Mouse (Mus musculus) testis, postnatal 10 days (tissue): ENCODE data around the gene Ugt1a6b.
"Not testable (repeated sequence)": the region's sequence is repeated elsewhere in the genome, so short reads cannot be mapped to it uniquely, and the experiment has no call there.

Experiments
- DNase-seq: peaks from one replicate; pipeline ENCODE4 v3.0.0; 2021; ENCODE audit warnings: low spot score

The Ugt1a6b gene

DNA sequence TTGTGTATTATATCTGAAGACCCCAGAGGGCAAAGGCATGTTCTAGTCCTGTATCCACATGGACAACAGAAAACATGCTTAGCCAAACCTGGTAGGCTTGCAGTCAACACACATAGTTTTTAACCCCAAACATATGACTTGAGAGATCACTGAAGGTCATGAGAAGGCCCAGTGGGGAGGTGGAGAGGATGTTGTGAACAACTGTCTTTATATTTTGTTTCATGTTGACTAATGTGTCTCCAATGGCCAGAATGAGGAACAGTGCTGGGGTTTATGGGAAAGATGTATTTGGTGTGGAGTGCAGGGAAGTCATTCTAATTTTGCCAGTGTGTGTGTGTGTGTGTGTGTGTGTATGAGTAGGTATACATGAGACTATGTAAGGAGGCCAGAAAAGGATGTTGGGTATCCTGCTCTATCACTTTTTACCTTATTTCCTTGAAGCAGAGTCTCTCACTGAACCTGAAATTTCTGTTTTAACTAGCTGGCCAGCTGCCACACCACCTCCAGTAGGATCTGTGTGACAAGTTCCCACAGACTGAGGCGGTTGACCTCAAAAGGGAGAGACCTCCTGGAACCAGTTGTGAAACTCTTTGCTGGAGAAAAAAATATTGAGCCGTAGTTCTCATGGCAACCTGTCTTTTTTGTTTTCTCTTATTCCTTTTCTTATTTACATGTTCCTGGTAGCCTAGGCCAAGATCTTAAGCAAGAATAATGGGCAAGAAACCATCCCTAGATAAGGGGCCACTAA, 121.2 kb downstream of the Ugt1a6b start:
- peak; percentile 60 for DNase-seq

DNA sequence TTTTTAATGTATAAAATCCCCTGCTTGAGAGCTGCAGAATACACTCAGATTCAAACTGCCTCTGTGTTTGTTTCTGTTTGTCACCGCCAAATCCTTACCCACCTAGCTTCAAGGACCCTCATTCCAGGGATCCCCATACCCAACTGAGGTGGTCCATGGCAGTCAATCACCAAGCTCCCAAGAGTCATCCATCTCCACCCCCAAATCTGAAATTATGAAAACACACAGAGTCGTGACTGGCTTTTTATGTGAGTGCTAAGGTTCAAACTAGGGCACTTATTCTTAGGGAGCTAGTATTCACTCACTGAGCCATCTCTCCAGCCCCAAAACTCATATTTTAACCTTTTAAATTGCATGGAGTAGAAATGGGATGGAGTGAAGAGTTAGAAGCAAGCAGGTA, 122.2 kb downstream of the Ugt1a6b start:
- not testable (repeated sequence) for DNase-seq

DNA sequence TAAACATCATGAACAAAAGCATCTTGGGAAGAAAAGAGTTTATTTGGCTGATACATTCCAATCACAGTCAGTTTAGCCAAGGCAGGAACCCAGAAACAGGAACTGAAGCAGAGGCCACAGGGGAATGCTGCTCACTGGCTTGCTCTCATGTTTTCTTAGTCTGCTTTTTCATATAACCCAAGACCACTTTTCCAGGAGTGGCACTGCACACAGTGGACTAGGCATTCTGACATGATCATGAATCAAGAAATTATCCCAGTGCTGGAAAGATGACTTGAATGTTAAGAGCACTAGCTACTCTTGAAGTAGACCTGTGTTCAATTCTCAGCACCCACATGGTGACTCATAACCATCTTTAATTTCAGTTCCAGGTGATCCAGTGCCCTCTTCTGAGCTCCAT, 122.7 kb downstream of the Ugt1a6b start:
- DNase-seq = no peak

DNA sequence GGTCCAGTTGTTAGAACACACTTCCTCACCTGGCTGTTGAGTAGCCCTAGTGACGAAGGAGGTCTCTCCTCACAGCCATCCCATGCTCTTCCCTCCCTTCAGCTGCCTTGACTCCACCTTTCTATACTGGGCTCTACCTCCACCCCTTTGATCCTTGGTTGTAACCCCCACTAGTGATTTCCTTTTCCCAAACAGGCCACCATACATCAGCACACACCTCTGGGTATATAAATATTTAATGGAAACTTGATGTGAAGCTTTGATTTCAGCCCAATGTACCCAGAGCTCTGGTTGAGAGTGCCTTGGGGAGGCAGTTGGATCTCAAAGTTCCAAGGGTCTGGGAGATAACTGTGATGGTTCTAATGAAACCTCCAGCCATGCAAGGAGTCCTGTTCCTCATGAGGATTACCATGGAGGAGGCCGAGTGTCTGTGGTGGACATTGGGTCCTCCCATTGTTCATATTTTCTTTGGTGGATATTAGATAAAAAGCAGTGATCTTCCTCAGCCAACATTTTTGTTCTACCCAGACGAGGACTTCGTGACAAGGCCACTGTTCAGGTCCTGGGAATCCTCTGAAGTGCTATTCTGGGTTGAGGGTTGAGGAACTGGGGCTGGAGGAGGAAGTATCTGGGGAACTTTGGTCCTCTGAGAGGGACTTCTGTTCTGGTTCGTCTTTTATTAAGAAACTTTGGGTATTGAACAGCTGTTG, 123.8 kb downstream of the Ugt1a6b start, which contains the start of gene Mroh2a:
Gene Mroh2a, plus strand, starts transcription at position 317 of the 710 bp plus-strand sequence.
- DNase-seq = peak; percentile 40

DNA sequence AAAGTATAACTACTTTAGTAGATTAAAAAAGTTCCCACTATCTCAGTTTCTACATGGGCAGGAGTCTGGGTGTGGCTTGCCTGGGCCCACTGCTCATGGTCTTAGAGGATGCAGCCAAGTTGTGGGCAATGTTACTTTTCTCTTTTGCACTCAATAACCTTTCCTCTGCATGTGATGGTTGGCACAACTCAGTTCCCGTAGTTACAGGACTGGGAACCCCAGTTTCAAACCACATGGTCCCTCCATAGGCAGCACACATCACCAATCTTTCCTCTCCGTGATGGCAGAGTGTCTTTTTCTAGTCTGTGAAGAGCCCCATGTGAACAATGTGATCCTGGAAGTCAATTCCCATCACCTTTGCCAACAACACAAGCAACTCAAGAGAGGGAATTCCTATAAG, 124.4 kb downstream of the Ugt1a6b start:
- DNase-seq = peak; percentile 40

DNA sequence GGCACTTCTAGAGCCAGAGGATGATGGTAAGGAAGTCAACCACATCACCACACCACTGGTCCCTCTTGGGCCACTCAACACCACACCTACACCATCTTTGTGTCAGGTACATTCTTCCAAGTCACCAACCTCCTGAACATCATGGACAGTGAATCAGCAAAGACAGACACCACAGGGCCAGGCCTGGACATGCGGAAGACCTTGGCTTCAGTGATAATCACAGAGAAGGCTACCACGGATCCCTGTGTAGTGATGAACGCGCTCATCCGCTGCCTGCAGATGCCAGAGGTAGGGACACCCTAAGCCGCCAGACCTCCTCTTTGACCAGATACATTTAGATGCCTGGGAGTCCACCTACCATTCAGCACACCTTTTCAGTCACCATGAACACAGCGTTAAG, 125.1 kb downstream of the Ugt1a6b start:
- DNase-seq = peak; percentile 58

DNA sequence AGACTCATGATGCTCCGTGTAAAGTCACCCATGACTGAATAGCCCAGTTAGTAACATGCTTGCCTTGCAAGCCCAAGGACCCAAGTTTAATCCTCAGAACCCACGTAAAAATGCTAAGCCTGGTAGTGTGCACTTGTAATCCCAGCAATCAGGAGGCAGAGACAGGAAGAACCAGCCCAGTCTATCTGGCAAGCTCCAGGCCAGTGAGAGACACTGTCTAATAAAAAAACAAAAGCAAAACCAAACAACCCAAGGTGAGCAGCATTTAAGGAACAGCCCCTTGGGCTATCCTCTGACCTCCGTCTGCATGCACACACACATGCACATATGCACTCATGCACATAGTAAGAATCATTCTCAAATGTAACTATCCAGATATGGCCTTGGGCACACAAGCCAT, 126.5 kb downstream of the Ugt1a6b start:
- no peak for DNase-seq

DNA sequence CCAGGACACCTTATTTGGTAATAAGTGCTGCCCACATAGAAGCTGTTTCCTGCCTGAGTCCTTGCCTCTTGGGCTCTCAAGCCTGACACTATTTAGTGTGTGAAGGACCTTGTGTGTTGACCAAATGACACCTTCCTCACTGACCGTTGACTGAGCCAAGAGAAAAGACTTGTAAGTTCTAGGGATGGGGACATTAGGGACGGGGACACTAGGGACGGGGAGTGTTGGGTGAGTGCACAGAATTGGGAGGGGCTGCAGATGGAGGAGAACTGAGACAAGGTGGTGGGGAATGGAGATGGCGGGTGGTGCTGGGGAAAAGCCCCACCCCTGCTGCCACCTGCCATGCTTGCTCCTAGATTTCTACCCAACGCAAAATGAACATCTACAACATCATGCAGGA, 126.9 kb downstream of the Ugt1a6b start:
- DNase-seq = peak; percentile 58

DNA sequence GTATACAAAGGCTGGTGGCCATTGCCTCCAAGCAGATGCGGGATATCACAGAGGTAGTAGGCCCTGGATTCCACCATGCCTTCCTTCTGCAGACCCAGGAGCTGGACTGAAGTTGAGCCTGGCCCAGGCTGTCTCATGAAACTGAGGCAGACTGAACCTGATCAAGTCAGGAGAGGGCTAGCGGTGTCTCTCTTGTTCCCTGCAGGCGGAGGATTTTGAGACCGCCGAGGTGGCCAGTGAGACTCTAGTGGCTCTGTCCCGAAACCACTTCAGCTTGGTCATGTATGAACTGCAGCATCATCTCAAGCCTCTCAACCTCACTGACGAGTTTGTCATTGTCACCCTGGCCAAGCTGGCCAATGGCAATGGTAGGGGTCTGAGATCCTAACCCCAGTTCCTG, 127.4 kb downstream of the Ugt1a6b start:
- peak; percentile 63 for DNase-seq

DNA sequence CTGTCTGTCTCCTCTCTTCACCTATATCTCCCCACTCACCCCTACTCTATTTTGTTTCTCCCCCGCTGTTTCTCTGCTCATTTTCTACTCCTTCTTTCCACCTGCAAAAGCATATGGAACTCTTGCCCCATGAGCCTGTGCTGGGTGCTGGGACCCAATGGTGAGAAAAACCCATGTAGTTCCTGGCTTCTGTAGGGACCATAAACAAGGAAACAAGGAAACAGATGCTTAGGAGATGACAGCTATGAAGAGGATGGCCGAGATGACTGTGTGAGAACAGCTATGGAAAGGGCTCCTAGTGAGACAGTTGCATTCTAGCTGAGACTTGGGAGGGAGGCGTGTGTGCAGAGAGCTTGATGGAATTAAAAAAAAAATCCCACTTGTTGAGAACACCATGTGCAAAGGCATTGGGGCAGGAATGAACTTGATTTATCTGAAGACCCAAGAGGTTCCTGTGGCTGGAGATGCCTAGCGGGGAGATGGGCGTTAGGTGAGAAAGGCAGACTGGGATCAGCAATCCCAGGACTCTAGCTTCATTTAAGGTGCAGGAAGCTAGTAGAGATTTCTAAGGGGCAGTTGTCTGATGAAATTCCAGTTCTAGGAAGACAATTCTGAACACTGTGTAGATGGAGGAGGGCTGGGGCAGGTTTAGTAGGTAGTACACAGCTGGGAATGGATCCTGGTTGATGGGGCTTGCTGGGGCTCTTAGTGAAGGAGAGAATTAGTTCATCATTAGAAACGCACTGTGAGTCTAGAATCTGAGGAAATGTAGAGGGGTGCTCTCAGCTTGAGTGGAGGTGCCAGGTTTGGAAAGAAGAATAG, 128.1 kb downstream of the Ugt1a6b start:
- DNase-seq = peak; percentile 42

DNA sequence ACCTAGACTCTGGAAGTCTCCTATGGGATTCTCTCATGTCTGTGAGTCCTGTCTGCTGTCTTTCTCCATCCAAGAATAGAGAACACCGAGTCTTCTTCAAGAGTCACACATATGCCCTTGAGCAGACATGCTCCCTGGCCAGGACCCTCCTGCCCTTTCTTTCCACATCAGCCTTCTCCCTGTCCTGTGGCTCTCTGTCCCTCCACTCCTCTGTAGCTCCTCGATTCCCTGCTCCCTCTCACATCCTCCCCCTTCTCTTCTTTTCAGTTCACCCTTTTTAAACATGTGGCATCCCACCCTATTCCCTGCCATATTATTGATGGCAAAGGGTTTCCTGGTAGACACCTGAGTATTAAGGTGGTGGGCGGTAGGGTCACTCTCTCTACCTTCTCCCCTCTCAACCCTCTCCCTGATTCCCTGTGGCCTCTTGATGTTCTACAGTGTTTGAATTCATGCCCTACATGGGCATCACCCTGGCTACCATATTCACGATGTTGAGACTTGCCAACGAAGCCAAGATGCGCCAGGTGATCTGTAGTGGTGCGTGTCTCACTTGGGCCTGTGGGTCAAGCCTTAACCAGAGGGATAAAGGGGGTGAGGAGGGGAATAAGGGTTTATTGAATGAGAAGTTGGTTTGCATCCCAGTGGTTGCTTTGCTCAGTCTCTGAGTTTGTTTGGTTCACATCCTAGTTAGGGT, 128.9 kb downstream of the Ugt1a6b start:
- DNase-seq = peak; percentile 50

DNA sequence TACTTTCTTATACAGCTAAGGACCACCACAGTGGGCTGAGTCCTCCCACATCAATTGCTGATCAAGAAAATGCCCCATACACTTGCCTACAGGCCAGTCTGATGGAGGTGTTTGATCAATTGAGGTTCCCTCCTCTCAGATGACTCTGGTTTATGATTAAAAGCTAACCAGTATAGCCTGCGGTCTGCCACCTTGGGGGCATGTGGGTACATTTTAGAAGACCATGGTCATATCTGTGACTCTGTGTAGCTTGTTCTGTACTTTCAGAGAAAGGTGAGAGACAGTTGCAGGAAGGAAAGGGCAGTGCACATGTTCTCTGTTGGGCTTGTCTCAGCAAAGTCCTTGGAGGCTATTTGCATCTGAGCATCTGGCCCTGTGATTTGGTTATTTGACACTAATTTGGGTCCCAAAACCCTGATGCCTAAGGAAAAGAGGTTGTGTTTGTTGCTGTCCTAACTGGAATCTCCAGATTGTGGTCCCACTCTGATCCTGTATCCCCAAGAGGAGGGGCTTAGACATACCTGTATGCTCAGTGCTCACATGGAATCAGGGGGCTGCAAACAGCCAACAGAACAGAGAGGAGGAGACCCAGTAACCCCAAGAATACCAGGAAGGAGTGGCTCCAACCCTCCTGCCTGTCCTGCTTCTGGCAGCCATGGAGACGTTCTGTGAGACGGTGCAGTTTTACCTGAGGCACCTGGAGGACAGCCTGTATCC, 129.8 kb downstream of the Ugt1a6b start:
- DNase-seq = peak; percentile 50

DNA sequence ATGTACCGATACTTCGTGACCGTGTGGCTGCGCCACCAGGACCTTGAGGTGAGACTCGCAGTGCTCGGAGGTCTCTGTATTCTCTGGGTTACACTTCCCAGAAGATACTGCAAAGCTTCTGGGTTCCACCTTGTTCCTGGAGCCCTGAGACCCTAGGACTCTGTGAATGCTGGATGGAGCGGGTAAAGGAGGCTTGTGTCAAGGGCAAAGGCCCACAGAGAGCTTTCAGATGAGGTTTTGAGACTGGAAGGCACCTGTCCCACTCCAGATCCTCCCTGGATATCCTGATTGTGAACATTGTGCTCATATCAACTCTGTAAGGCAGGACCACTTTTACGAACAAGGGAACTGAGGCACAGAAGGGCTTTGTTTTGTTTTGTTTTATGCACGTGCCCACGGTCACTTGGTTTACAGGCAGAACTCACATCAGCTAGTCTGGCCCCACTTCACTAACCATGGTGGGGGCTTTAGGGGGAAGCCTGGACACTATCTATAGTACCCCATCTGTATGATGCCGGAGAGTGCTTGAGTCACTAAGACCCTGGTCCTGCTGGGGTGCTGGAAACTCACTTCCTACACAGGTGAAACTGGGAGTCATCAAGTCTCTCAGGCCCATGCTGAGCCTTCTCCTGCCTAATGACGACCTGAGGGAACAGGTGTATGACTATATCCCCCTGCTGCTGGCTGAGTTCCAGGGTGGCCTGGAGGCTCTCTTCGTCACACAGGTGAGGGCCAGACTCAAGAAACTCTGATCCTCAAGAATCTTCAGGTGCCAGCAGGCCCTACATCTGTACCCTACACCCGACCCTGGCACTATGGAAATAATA, 130.6 kb downstream of the Ugt1a6b start:
- DNase-seq = peak; percentile 82

DNA sequence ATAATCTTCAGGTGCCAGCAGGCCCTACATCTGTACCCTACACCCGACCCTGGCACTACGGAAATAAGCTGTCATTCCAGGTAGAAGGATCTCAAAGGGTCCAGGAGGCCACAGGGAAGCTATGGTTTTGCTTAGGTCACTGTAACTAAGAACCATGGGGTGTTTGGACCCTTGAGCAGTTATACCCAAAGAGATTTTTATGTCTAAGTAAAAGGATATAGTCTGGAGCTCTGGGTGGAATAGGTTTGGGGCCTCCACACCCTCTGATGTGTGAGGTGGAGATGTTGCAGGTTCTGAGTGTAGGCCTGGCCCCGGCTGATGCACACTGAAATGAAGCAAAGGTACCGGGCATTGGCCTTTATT, 131.2 kb downstream of the Ugt1a6b start:
- peak; percentile 45 for DNase-seq

DNA sequence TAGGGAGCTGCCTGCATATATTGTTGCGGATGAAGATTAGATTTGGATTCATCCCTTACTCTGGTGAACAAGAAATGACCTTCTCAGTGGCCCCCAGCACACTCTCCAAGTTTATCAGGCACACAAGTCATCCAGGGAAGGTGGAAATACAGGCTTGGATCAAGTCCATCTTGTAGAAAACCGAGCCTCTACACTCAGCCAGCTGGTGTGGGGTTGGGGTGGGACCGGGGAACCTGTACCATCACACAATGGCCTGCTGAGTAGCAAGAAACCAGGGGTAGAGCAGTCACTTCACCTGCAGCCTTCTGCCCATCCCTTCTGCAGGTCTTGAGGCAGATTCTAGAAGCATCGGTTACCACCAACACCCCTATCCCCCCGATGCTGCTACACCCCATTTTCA, 131.6 kb downstream of the Ugt1a6b start:
- DNase-seq = peak; percentile 55

DNA sequence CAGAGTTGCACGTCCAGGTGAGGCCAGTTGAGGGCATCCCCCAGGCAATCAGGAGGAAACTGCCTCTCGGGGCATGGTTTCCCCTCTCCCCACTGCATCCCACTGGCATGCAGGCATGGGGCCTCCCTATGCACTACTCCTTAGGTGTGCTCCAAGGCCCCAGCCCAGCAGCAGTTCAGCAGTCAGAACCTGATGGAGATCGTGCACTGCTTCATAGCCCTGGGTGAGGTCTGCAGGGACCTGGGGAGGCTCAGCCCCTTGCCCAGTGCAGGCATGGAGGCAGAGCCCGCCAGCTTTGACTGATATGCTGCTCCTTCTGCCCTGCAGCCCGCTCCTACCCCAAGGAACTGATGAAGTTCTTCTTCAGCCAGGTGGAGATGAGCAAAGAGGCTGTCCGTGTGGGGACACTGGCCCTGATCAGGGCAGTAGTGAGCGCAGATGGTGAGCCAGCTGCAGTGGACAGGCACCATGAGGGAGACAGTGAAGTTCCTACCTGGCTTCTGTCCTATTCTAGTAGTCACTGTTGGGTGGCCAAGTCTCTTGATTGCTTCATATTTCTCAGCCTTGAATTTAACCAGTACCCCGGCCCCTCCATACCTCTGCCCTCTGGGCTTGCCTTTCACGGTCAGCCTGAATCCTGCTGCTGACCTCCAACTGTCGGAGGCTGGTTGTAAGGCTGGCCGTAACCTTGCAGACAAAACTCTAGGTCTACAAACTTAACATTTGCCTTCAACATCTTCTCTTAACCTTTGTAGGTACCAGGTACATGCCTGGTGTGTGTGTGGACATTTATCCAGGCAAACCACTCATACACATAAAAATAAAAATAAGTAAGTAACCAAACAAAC, 132.2 kb downstream of the Ugt1a6b start:
- DNase-seq = peak; percentile 66

DNA sequence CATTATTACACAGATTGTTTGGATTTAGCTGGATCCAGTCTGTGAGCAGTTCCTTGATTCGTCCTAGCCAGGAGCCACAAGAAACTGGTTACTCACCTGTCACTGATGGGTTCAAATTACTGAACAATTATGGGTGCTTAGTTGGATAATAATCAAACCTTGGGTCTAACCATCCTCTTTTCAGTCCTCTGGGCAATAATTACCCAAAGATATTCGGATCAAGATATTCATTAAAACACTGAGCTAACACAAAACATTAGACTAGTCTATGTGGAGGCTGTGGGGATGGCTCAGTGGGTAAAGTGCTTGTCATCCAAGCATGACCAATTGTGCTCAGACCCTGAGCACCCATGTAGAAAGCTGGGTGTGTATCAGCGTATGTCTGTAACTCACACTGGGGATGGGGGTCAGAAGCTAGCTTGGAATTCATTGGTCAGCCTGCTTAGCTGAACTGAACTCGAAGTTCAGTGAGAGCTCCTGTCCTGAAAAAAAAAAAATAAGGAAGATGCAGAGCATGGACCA, 132.9 kb downstream of the Ugt1a6b start:
- DNase-seq = no peak

DNA sequence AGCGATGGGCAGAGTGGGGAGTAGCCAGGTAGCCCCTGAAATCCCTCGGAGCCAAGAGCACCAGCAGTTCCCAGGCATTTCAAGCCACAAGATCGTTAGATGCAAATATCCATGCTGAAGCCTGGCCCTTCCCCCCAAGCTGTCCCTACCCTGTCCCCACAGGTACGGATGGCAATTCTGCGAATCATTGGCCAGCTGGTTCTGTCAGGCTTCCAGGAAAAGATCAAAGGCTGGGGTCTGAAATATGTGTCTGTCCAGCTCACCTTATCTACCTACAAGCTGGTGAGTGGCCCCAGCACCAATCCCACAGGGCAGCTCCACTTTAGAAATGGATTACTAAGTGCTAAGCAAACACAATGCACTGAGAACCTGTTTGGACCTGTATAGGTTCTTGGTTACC, 134.3 kb downstream of the Ugt1a6b start:
- DNase-seq = no peak

DNA sequence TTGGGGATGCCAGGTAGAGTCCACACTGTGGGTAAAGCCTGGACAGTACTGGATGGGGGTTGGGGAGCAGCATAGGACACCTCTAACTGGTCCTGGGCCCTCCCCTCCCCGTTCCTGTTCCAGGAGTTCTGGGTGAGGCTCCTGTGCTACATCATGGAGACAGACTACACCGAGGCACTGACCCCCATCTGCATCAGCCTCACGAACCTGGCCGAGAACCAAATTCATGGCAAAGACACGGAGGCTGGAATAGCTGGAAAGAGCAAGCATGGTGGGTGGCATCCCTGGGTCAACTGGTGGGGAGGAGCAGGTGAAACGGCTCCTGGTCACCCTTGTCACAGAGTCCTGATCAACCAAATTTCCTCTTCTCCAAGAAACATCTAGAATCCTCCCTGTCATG, 135.7 kb downstream of the Ugt1a6b start:
- DNase-seq = peak; percentile 70
